Mouse (Mus musculus) kidney, adult 2 months (tissue): ENCODE measurements around the gene Mthfsd.

Experiments
- CTCF ChIP-seq: fragments of 200-500 bp; conservative IDR thresholded peaks from 2 replicates; pipeline ENCODE4 v1.5.1; 2011; ENCODE audit warnings: low read depth, mild to moderate bottlenecking, control low read depth, low read length, moderate library complexity, mixed read lengths; ENCODE audit not compliant: insufficient read depth, insufficient read length
- POLR2A ChIP-seq: fragments of 200-500 bp; IDR thresholded peaks from one replicate; pipeline ENCODE4 v1.6.1; 2011; ENCODE audit warnings: low read depth, low read length, control low read depth

GRCm38 (mm10) chr8:121115136-121115535 is 6.9 kb upstream of the Mthfsd start:
- TF ChIP-seq POLR2A (no peak), CTCF (no peak)
